Mouse (Mus musculus): ENCODE measurements around the gene Armh4. TPM values are rescaled to one million over a fixed set of nuclear protein-coding genes. Genes with fewer than 3 reads are reported as not detected.

Armh4 gene
- polyA plus RNA-seq, 1 experiment from 2014 or later, result 16.2 TPM

GRCm38 (mm10) chr14:49722782-49723181, 60.4 kb downstream of the Armh4 start:
- Histone ChIP-seq H3K27ac (replicated peaks) (no peak overlapping the region), H3K9me3 (no peaks in the 10 kb centered on the region), H3K9ac (replicated peaks) (no peak overlapping the region), H3K4me3 (no peak overlapping the region), H3K4me2 (replicated peaks) (no peak overlapping the region), H3K36me3 (no peaks in the 10 kb centered on the region), H3K27me3 (no peaks in the 10 kb centered on the region), H3K4me1 (no peaks in the 10 kb centered on the region)
- WGBS, result 77% methylated on average over 3 of the region's 3 CpGs
- no peak for ATAC-seq (replicated peaks)

GRCm38 (mm10) chr14:49721281-49721680, 61.9 kb downstream of the Armh4 start:
- no peaks in the 10 kb centered on the region for H3K4me1 ChIP-seq
- no peak overlapping the region for H3K4me2 ChIP-seq (replicated peaks)
- H3K4me3 ChIP-seq, result no peak overlapping the region
- H3K27ac ChIP-seq (replicated peaks), result no peak overlapping the region
- H3K36me3 ChIP-seq, result no peaks in the 10 kb centered on the region
- 88% methylated on average over 1 of the region's 1 CpGs for WGBS
- no peak overlapping the region for H3K9ac ChIP-seq (replicated peaks)
- ATAC-seq (replicated peaks), result no peak
- no peaks in the 10 kb centered on the region for H3K9me3 ChIP-seq
- H3K27me3 ChIP-seq, result no peaks in the 10 kb centered on the region

GRCm38 (mm10) chr14:49719678-49720077, 63.5 kb downstream of the Armh4 start:
- ATAC-seq (replicated peaks), result no peak
- H3K27ac ChIP-seq (replicated peaks), result no peak overlapping the region

GRCm38 (mm10) chr14:49711016-49711415, 72.2 kb downstream of the Armh4 start:
- ATAC-seq (replicated peaks), result no peak
- Histone ChIP-seq H3K4me2 (replicated peaks) (no peak overlapping the region), H3K36me3 (no peaks in the 10 kb centered on the region), H3K9ac (replicated peaks) (no peak overlapping the region), H3K27me3 (no peaks in the 10 kb centered on the region), H3K27ac (replicated peaks) (no peak overlapping the region), H3K4me1 (no peaks in the 10 kb centered on the region), H3K4me3 (no peak overlapping the region), H3K9me3 (no peaks in the 10 kb centered on the region)
- 52% methylated on average over 3 of the region's 3 CpGs for WGBS

More at GRCm38 (mm10) chr14:49719678-49720077, 63.5 kb downstream of the Armh4 start:
- Histone ChIP-seq H3K4me1 (no peaks in the 10 kb centered on the region), H3K36me3 (no peaks in the 10 kb centered on the region), H3K4me3 (no peak overlapping the region), H3K4me2 (replicated peaks) (no peak overlapping the region), H3K27me3 (no peaks in the 10 kb centered on the region), H3K9ac (replicated peaks) (no peak overlapping the region), H3K9me3 (no peaks in the 10 kb centered on the region)

GRCm38 (mm10) chr14:49703432-49704200, 79.6 kb downstream of the Armh4 start:
- Histone ChIP-seq H3K4me1 (no peaks in the 10 kb centered on the region), H3K4me2 (replicated peaks) (no peak overlapping the region), H3K27me3 (no peaks in the 10 kb centered on the region), H3K9me3 (no peaks in the 10 kb centered on the region), H3K4me3 (no peak overlapping the region), H3K27ac (replicated peaks) (no peak overlapping the region), H3K36me3 (no peaks in the 10 kb centered on the region), H3K9ac (replicated peaks) (no peak overlapping the region)
- ATAC-seq (replicated peaks), result no peak
- 71% methylated on average over 3 of the region's 3 CpGs for whole genome bisulfite sequencing

GRCm38 (mm10) chr14:49679511-49680284, 103.5 kb downstream of the Armh4 start:
- Histone ChIP-seq H3K27ac (replicated peaks) (no peak overlapping the region), H3K9me3 (no peaks in the 10 kb centered on the region), H3K4me3 (no peak overlapping the region), H3K27me3 (no peaks in the 10 kb centered on the region), H3K36me3 (no peaks in the 10 kb centered on the region), H3K9ac (replicated peaks) (no peak overlapping the region), H3K4me1 (no peaks in the 10 kb centered on the region), H3K4me2 (replicated peaks) (no peak overlapping the region)
- WGBS, result 60% methylated on average over 5 of the region's 5 CpGs
- no peak for ATAC-seq (replicated peaks)

GRCm38 (mm10) chr14:49676580-49676979, 106.6 kb downstream of the Armh4 start:
- Histone ChIP-seq H3K9me3 (no peaks in the 10 kb centered on the region), H3K4me2 (replicated peaks) (no peak overlapping the region), H3K9ac (replicated peaks) (no peak overlapping the region), H3K27ac (replicated peaks) (no peak overlapping the region), H3K27me3 (no peaks in the 10 kb centered on the region), H3K4me1 (no peaks in the 10 kb centered on the region), H3K36me3 (no peaks in the 10 kb centered on the region), H3K4me3 (no peak overlapping the region)
- 12% methylated on average over 2 of the region's 2 CpGs for WGBS
- ATAC-seq (replicated peaks), result no peak

GRCm38 (mm10) chr14:49660444-49660843, 122.7 kb downstream of the Armh4 start:
- H3K9me3 ChIP-seq, result no peaks in the 10 kb centered on the region
- H3K4me2 ChIP-seq (replicated peaks), result no peak overlapping the region
- H3K4me3 ChIP-seq, result no peak overlapping the region
- H3K27me3 ChIP-seq, result no peaks in the 10 kb centered on the region
- ATAC-seq (replicated peaks), result no peak
- no peak overlapping the region for H3K9ac ChIP-seq (replicated peaks)
- WGBS, result 27% methylated on average over 4 of the region's 4 CpGs
- H3K27ac ChIP-seq (replicated peaks), result no peak overlapping the region
- no peaks in the 10 kb centered on the region for H3K36me3 ChIP-seq
- peaks cover 13% of the 10 kb centered on the region for H3K4me1 ChIP-seq

GRCm38 (mm10) chr14:49649191-49649590, 134.0 kb downstream of the Armh4 start:
- H3K36me3 ChIP-seq, result no peaks in the 10 kb centered on the region
- WGBS, result 59% methylated on average over 1 of the region's 1 CpGs
- H3K4me1 ChIP-seq, result no peaks in the 10 kb centered on the region
- ATAC-seq (replicated peaks), result no peak
- no peak overlapping the region for H3K9ac ChIP-seq (replicated peaks)
- no peak overlapping the region for H3K4me2 ChIP-seq (replicated peaks)
- H3K27ac ChIP-seq (replicated peaks), result no peak overlapping the region
- H3K9me3 ChIP-seq, result no peaks in the 10 kb centered on the region
- no peaks in the 10 kb centered on the region for H3K27me3 ChIP-seq
- no peak overlapping the region for H3K4me3 ChIP-seq

GRCm38 (mm10) chr14:49637422-49637821, 145.8 kb downstream of the Armh4 start:
- H3K27ac ChIP-seq (replicated peaks), result no peak overlapping the region
- 81% methylated on average over 1 of the region's 1 CpGs for WGBS
- no peak overlapping the region for H3K4me3 ChIP-seq
- no peaks in the 10 kb centered on the region for H3K4me1 ChIP-seq
- H3K27me3 ChIP-seq, result no peaks in the 10 kb centered on the region
- no peak for ATAC-seq (replicated peaks)
- H3K9me3 ChIP-seq, result no peaks in the 10 kb centered on the region
- H3K36me3 ChIP-seq, result no peaks in the 10 kb centered on the region
- no peak overlapping the region for H3K9ac ChIP-seq (replicated peaks)
- H3K4me2 ChIP-seq (replicated peaks), result no peak overlapping the region

GRCm38 (mm10) chr14:49626055-49626454, 157.1 kb downstream of the Armh4 start:
- no peak overlapping the region for H3K9ac ChIP-seq (replicated peaks)
- WGBS, result 7% methylated on average over 4 of the region's 4 CpGs
- no peak overlapping the region for H3K27ac ChIP-seq (replicated peaks)
- H3K4me1 ChIP-seq, result peaks cover 7% of the 10 kb centered on the region
- H3K36me3 ChIP-seq, result no peaks in the 10 kb centered on the region
- peak; percentile 60 for ATAC-seq (replicated peaks)
- H3K27me3 ChIP-seq, result no peaks in the 10 kb centered on the region
- H3K4me3 ChIP-seq, result no peak overlapping the region
- H3K4me2 ChIP-seq (replicated peaks), result peak overlapping the region; percentile 3; the same call in 1 of the 2 replicates
- H3K9me3 ChIP-seq, result no peaks in the 10 kb centered on the region

Data from forebrain, embryonic 15.5 days (tissue).